In the genomic region with DNA sequence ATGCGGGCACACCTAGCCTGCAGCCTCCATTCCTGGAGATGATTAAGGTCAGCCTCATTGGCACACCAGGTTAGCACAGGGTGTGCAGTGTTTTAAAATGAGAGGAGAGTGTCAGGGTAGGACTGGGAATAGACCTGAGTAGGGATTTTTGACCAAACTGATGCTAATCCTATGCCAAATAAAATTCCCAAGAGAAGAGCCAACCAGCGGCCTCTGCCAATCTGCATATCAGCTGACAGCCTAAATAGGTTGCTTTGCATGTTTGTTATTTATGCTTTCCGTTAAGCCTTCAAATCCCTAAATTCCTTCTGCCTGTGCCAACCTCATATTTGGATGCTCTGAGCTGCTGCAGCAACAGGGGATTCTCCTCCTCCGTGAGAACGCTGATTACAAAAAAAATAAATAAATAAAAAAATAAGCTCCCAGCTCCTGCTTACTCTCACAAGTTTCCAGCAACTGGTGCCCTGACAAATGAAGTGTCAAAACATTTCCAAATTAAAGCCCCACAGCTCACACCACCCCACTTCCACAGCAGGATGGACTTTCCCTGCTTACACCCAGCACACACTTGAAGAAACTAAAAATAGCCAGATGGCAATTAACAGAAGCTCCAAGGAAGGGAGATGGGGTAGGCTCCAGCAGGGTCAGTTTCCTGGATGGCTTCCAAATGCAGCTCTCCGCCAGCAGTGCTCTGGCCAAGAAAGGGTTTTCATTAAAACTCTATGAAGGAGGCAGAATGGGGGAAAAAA, we compare ENCODE assay signal across 9 mouse cellular contexts.
DNase-seq lines count a peak whose midpoint lies in the region; ATAC-seq and TF ChIP-seq lines count a peak whose summit lies in the region.
"Had no signal": no experiment of that assay in that cellular context is flagged by ENCODE, and none has a peak within 500 bp of the region (broad histone marks: within the 10 kb centered on the region; RNA-seq: fewer than 3 reads in every experiment).

No protein-coding gene starts in this region.

- no peaks in the 10 kb centered on the region for H3K9me3 ChIP-seq in heart, embryonic 10.5 days
- H3K9me3 ChIP-seq in lung, embryonic 14.5 days (ENCODE audit: low read depth, low read length), result no peaks in the 10 kb centered on the region
- H3K9me3 ChIP-seq in lung, postnatal 0 days (ENCODE audit: low read length), result no peaks in the 10 kb centered on the region

- TF ChIP-seq POLR2A in lung, adult 2 months (IDR thresholded peaks at IDR 0.05; ENCODE audit: borderline replicate concordance, extremely low read depth, low read depth, low read length), result no peak

- TF ChIP-seq CTCF in lung, embryonic 14.5 days (IDR thresholded peaks at IDR 0.05; ENCODE audit: low read depth), result no peak
- TF ChIP-seq CTCF in lung, adult 2 months (IDR thresholded peaks at IDR 0.05; ENCODE audit: insufficient read depth, low read length), result no peak
- TF ChIP-seq CTCF in lung, postnatal 0 days (IDR thresholded peaks at IDR 0.05), result no peak

- no peak overlapping the region for H3K9ac ChIP-seq in lung, embryonic 14.5 days
- no peak overlapping the region for H3K9ac ChIP-seq in lung, postnatal 0 days (replicated peaks; ENCODE audit: low read depth)

- no peak for DNase-seq in heart, embryonic 10.5 days (ENCODE audit: low spot score)
- DNase-seq in heart, adult 11 months, result no peak
- peak; percentile 90 for DNase-seq in lung, embryonic 14.5 days
- no peak for DNase-seq in lung, adult 2 months
- peak; percentile 73 to 79 for DNase-seq in cerebellum, postnatal 14 days
- peak; percentile 54 for DNase-seq in lung, postnatal 0 days (ENCODE audit: low spot score)
- DNase-seq in urinary bladder, postnatal 25 days (ENCODE audit: low spot score), result no peak
- no peak for DNase-seq in thymus, postnatal 0 days (ENCODE audit: low spot score)

- H3K4me3 ChIP-seq in heart, embryonic 10.5 days, result peak overlapping the region; percentile 27
- no peak overlapping the region for H3K4me3 ChIP-seq in lung, embryonic 14.5 days (ENCODE audit: low read depth, low read length)
- no peak overlapping the region for H3K4me3 ChIP-seq in lung, adult 2 months (replicated peaks; ENCODE audit: extremely low read depth, low read depth, low read length)
- no peak overlapping the region for H3K4me3 ChIP-seq in lung, postnatal 0 days (ENCODE audit: low read depth, low read length)
- H3K4me3 ChIP-seq: erythroblast, embryonic 14.5 days had no signal

- H3K4me1 ChIP-seq in heart, embryonic 10.5 days, result peaks cover 19% of the 10 kb centered on the region
- 0 out of 2 replicates have a peak, but pooled peaks cover 7% of the 10 kb centered on the region for H3K4me1 ChIP-seq in lung, embryonic 14.5 days (ENCODE audit: insufficient read depth)
- no peaks in the 10 kb centered on the region for H3K4me1 ChIP-seq in lung, adult 2 months (ENCODE audit: control insufficient read depth, insufficient read depth, low read length)
- no peaks in the 10 kb centered on the region for H3K4me1 ChIP-seq in lung, postnatal 0 days (ENCODE audit: insufficient read depth, low read depth, low read length)

- peak overlapping the region; percentile 28 for H3K4me2 ChIP-seq in lung, embryonic 14.5 days
- no peak overlapping the region for H3K4me2 ChIP-seq in lung, postnatal 0 days (replicated peaks; ENCODE audit: low read depth, low read length)

- no peaks in the 10 kb centered on the region for H3K36me3 ChIP-seq in heart, embryonic 10.5 days
- no peaks in the 10 kb centered on the region for H3K36me3 ChIP-seq in lung, embryonic 14.5 days (ENCODE audit: insufficient read depth)
- no peaks in the 10 kb centered on the region for H3K36me3 ChIP-seq in lung, postnatal 0 days (ENCODE audit: insufficient read depth, low read length)

- TF ChIP-seq EP300 in lung, postnatal 0 days (IDR thresholded peaks at IDR 0.05), result no peak

- 29% methylated on average over 6 of the region's 6 CpGs for WGBS in heart, embryonic 10.5 days
- 28% methylated on average over 6 of the region's 6 CpGs for WGBS in lung, embryonic 14.5 days
- 33% methylated on average over 6 of the region's 6 CpGs for WGBS in lung, adult 2 months
- WGBS in lung, postnatal 0 days, result 34% methylated on average over 6 of the region's 6 CpGs

- peak; percentile 98 for ATAC-seq in lung, embryonic 14.5 days (ENCODE audit: insufficient read depth)
- ATAC-seq in lung, postnatal 0 days, result peak; percentile 67

- no peaks in the 10 kb centered on the region for H3K27me3 ChIP-seq in heart, embryonic 10.5 days (ENCODE audit: insufficient read depth, poor library complexity, severe bottlenecking)
- H3K27me3 ChIP-seq in lung, embryonic 14.5 days (ENCODE audit: insufficient read depth, low read length), result no peaks in the 10 kb centered on the region
- H3K27me3 ChIP-seq in lung, postnatal 0 days (replicated peaks; ENCODE audit: insufficient read depth, low read length), result no peaks in the 10 kb centered on the region

- peak overlapping the region; percentile 52 for H3K27ac ChIP-seq in heart, embryonic 10.5 days
- no peak overlapping the region for H3K27ac ChIP-seq in lung, embryonic 14.5 days (ENCODE audit: low read depth)
- no peak overlapping the region for H3K27ac ChIP-seq in lung, postnatal 0 days (ENCODE audit: low read length)

Comparison
In these comparisons a context has a peak if more than half of its experiments do, and no peak if none do; other contexts are left out.
1. DNase-seq: peak in lung, embryonic 14.5 days (single experiment), cerebellum, postnatal 14 days (2 of 2) and lung, postnatal 0 days (single experiment); none in heart, embryonic 10.5 days (single experiment), heart, adult 11 months (single experiment), lung, adult 2 months (single experiment), urinary bladder, postnatal 25 days (single experiment) and thymus, postnatal 0 days (single experiment).